Mouse (Mus musculus) erythroblast, embryonic 14.5 days (primary cell): ENCODE measurements around the gene Duxbl1. TPM values are rescaled to one million over a fixed set of nuclear protein-coding genes. Genes with fewer than 3 reads are reported as not detected.
"Not testable (repeated sequence)": the region's sequence is repeated elsewhere in the genome, so short reads cannot be mapped to it uniquely, and the experiment has no call there.

Experiments used
- H3K27me3 ChIP-seq: 2 replicates; pipeline ENCODE4 v1.6.1; 2012; ENCODE audit warnings: inconsistent platforms; ENCODE audit not compliant: control insufficient read depth
- H3K36me3 ChIP-seq: 2 replicates; pipeline ENCODE4 v1.6.1; 2012; ENCODE audit warnings: mild to moderate bottlenecking, inconsistent platforms; ENCODE audit not compliant: control insufficient read depth
- H3K4me1 ChIP-seq: 2 replicates; pipeline ENCODE4 v1.6.1; 2012; ENCODE audit warnings: inconsistent platforms; ENCODE audit not compliant: control insufficient read depth
- H3K4me3 ChIP-seq: replicated peaks from 2 replicates; pipeline ENCODE3; 2012; ENCODE audit warnings: moderate library complexity, mild to moderate bottlenecking, inconsistent platforms
- H3K9me3 ChIP-seq: 2 replicates; pipeline ENCODE4 v1.6.1; 2012; ENCODE audit warnings: low read length, inconsistent platforms, mixed read lengths; ENCODE audit not compliant: control insufficient read depth
- polyA plus RNA-seq: library from polyadenylated mRNA; stranded (reverse); fragments of >175 nt; gene quantifications from 2 replicates; pipeline ENCODE4 v1.2.3, GENCODE M21; 2012

Duxbl1 gene
- not detected in 2 replicates for polyA plus RNA-seq

DNA sequence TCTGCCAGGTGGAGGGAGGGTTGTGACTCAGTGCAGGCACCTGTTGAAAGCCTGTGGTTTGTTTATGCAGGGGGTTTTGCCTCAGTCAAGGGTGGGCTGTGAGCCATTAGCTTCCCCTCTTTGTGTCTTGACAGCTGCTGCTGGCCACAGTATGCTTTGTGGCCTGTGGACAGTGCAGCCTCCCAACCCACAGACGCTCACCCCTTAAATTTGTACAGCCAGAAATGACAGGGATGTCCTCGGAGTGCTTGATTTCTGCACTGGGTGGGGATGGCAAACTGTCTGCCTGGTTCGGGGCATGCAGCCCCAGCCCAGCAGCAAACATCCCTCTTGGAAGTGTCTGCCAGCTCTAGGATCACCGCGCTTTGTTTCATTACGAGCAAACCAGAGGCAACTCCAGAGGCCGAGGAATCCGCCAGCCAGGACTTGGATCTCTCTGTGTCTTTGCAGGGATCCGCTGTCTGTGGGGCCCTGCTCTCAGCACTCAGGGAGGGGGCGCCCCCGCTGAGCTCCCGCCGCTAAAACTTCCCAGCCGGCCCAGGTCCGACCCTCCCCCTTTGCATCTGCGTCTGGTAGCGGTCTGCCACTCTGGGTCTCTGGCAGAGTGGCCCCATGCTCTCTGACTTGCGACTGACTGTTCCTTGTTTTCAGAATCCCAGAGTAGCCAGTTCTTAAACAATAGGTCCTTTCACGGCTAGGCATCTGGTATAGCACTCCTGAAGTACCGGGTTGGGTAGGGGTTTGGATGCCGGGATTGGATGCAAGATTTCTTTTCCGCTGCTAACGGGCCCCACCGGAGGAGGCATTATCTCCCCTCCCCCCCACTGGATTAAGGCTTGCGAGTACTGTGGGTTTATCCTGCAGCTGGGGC is at the start of gene Duxbl1:
Gene Duxbl1, plus strand, starts transcription at position 207 of the 871 bp plus-strand sequence.
- not testable (repeated sequence) for H3K4me3 ChIP-seq, H3K36me3 ChIP-seq, H3K4me1 ChIP-seq, H3K9me3 ChIP-seq, H3K27me3 ChIP-seq

DNA sequence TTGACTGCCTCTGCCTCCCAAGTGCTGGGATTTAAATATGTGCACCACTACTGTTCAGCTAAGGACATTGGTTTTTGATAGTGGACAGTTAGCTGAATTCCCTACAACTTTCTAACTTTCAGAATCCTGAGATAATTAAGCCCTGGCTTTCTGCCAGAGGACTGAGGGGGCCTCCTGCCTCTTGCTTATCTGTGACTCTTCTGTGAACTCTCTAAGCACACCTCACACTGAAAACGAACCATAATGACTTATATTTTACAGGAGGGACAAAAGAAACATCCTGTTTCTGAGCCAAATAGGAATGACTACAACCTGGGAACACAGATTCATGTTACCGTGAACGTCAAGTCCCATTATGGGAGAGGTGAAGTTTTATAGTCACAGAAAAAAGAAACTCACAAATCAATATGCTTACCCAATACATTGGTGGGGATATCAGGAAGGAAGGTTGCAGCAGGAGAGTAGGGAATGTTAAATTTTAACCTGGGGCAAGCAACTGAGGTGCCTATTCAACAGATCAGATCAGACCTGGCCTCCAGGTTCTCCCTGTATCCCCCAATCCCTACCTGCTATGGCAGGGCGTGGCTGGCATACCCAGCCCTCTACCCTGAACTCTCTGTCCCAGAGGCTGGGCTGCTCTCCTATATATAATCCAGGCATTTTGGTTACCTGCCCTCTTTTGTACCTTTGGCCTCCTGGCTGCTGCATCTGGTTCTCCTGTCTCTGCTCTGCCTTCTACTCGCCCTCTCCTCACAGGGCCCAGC is 41.3 kb upstream of the Duxbl1 start:
- not testable (repeated sequence) for H3K36me3 ChIP-seq, H3K9me3 ChIP-seq, H3K4me1 ChIP-seq, H3K27me3 ChIP-seq, H3K4me3 ChIP-seq

DNA sequence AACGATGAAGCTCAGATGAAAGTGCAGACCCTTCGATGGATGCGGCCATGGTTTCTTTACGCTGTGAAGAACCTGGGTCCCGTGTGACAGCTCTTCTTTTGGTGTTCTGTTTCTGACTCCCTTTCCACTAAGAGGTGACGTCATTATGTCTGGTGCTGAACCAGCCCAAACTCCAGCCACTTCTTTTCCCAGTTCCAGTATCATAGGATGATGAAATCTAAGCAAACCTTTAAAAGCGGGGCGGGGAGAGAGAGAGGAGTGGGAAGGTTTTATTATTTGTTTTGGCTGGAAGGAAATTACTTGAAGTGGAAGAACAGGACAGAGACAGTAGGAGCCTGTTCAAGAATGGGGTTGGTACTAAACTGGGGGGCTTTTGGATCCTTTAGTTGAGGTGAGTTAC is 40.4 kb upstream of the Duxbl1 start, which contains the start of gene Cphx1:
Gene Cphx1, plus strand, starts transcription at position 301 of the 400 bp plus-strand sequence.
- H3K36me3 ChIP-seq, H3K27me3 ChIP-seq, H3K4me3 ChIP-seq, H3K9me3 ChIP-seq, H3K4me1 ChIP-seq: not testable (repeated sequence)

DNA sequence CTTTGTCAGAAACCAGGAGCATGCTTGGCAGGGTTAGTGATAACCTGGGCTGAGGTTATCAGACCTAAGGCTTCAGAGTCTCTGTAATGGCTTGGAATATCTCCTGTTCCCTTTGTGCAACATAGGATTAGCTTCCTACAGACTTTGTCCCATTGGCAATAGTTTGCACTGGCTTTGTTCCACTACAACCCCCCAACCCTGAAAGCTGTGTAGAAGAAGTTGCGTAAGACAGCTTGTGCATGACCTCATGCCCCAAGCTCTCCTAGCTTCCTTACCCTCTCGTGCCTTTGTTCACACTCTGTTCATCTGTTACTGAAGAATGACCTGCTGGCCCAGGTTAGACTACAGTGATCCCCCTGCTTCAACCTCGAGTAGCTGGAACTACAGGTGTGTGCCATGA is 20.5 kb upstream of the Duxbl1 start:
- not testable (repeated sequence) for H3K4me1 ChIP-seq, H3K36me3 ChIP-seq, H3K9me3 ChIP-seq, H3K4me3 ChIP-seq, H3K27me3 ChIP-seq

DNA sequence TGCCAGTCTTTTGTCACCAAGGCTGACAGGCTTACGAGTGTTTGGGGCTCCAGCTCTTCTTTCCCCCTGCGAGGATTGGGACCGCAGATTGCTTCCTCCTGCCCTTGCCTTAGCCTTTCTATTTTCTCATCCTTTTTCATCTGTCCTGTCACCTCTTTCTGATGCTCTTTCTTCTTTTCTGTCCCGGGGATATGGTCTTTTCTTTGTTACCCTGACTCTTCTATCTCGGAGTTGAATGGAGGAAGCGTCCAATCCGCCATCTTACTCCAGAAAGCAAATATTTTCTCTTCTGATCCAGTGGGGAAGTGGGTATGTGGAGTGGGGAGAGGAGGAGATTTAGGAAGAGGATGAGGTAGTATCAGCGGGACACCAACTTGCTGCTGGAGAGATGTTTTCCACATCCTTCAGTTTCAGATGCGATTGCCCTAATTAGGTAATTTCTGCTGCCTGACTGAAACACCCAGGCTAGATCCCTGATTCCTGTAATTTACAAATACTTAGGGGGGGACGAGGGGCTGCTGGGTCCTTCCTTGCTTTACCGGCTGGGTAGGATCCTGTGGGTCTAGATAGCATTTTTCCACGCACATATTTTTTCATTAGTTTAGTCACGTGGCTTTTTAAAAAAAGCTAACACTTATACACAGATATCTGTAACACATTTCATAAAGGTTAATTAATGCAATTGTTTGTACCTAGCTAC is 1.0 kb downstream of the Duxbl1 start:
- H3K9me3 ChIP-seq, H3K36me3 ChIP-seq, H3K4me1 ChIP-seq, H3K4me3 ChIP-seq, H3K27me3 ChIP-seq: not testable (repeated sequence)

DNA sequence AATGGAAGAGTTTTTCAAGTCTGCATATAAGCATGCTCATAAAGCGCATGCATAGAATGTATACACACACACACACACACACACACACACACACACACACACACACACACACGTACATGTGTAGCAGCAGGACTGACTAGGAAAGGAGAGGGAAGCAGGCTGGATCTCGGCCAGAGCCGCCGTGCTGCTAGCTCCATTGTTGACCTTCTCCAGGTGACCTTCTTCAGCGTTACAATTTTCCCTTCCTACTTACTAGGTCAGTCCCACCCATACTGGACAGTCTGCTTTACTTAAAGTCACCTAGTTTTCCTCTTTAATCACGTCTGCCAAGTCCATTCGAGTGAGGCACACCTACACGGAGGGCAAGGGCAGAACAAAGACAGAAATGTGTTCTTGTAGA is 3.5 kb downstream of the Duxbl1 start:
- not testable (repeated sequence) for H3K9me3 ChIP-seq, H3K4me3 ChIP-seq, H3K36me3 ChIP-seq, H3K27me3 ChIP-seq, H3K4me1 ChIP-seq

DNA sequence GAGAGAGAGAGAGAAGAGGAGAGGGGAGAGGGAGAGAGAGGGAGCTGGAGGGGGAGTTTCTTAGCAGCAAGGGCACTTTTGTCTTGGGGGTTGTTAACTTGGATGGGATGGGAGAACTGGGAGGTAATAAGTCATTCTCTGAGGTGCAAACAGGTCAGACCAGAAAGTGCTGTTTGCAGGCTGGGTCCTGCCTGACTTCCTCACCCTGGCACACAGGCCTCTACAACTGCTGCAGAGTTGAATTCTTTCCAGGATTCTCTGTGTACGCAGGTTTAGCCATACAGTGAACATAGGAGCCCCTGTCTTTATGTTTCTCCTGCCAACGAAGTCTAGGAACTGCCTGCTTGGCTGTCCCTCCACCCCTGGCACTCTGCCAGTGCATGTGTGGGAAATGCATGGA is 29.1 kb downstream of the Duxbl1 start:
- not testable (repeated sequence) for H3K27me3 ChIP-seq, H3K36me3 ChIP-seq, H3K9me3 ChIP-seq, H3K4me3 ChIP-seq, H3K4me1 ChIP-seq

DNA sequence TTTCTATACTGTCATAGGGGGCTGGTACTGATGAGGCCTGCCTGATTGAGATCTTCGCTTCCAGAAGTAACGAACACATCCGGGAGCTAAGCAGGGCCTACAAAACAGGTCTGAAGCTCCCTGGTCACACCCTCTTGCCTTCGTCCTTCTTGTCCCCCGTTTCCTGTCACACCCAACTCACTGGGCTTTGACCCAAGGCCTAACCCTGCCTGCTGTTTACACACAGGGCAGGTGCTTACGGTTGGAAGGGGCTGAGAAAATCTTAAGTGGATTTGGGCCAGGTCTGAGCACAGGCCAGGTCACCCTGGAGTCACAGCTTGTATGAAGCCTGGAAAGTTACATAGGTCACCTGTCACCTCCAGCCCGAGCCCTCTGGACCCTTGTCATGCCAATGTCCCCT is 38.0 kb downstream of the Duxbl1 start:
- not testable (repeated sequence) for H3K27me3 ChIP-seq

DNA sequence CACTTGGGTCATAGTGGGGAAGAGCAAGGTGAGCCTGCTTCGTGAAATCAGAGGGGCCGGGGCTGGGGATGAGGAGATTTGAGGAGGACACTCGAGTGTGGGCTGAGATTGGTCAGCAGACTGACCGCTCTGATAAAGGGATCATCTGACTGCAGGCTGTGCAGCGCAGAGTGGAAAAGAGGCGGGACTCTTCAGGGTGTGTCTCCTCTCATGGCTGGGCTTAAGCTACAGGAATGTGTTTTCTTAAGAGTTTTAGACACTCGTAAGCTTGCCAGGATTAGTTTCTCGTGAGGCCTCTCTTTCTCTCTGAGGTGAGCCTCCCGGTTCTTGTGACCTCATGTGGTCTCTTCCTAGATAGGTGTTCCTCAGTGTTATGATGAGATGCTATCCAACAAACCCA is 43.2 kb downstream of the Duxbl1 start:
- not testable (repeated sequence) for H3K4me3 ChIP-seq

More for the DNA sequence above, 38.0 kb downstream of the Duxbl1 start:
- H3K9me3 ChIP-seq, H3K36me3 ChIP-seq, H3K4me1 ChIP-seq, H3K4me3 ChIP-seq: not testable (repeated sequence)

DNA sequence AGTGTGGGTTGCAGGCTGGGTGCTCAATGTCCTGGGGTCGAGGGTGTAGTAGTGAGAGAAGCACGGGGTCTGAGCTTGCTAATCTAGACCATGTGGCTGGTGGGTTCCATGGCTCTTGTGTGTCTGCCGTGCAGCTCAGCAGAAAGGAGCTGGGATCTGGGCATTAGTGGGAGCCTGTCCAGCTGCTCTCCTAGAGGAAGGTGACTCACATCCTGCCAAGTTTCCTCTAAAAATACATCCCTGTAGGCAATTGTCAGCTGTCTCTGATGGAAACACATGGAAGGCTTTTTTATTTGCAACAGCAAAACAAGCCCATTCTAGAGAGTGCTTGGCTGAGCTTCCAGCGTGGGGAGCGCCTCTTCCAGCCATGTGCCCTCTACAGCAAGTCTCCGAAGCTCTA is 44.5 kb downstream of the Duxbl1 start:
- H3K4me3 ChIP-seq, H3K27me3 ChIP-seq, H3K36me3 ChIP-seq, H3K4me1 ChIP-seq, H3K9me3 ChIP-seq: not testable (repeated sequence)

More for the DNA sequence above, 43.2 kb downstream of the Duxbl1 start:
- H3K27me3 ChIP-seq, H3K9me3 ChIP-seq, H3K36me3 ChIP-seq, H3K4me1 ChIP-seq: not testable (repeated sequence)

DNA sequence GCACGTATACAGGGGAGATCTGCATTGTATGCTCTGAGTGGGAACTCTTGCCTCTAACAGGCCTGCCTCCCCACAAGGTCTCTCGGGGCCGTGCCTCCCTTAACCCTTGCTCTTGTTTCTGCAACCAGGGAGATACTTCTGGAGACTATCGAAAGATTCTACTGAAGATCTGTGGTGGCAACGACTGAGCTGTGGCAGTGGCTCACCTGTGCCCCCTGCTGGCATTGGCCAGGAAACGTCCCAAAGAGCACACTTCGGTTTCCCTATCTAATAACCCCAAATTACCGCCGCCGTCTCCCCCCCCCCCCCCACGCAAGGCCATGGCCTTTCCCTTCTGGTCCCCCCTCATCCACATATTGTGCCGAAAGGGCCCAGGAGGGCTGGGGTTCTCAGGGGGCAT is 47.3 kb downstream of the Duxbl1 start:
- H3K9me3 ChIP-seq, H3K4me3 ChIP-seq, H3K27me3 ChIP-seq, H3K36me3 ChIP-seq, H3K4me1 ChIP-seq: not testable (repeated sequence)

DNA sequence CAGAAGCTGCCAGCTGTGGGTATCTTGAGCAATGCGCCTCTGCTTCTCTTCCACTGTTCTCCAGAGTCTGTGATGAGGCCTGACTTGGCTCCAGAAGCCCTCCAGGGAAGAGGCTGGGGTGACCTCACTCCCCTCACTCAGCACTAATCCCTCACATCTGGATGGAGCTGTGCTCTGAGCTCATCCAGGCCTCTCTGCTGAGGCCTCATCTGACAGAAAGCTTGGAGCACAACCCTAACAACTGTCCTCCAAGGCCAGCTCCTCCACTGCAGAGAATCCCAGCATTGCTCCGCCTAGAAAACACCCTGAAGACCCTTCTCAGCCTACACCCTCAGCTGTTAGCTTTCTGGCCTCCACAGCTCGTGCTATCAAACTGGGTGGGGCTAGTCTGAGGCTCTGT is 56.0 kb downstream of the Duxbl1 start:
- H3K9me3 ChIP-seq, H3K27me3 ChIP-seq, H3K4me3 ChIP-seq, H3K36me3 ChIP-seq, H3K4me1 ChIP-seq: not testable (repeated sequence)

DNA sequence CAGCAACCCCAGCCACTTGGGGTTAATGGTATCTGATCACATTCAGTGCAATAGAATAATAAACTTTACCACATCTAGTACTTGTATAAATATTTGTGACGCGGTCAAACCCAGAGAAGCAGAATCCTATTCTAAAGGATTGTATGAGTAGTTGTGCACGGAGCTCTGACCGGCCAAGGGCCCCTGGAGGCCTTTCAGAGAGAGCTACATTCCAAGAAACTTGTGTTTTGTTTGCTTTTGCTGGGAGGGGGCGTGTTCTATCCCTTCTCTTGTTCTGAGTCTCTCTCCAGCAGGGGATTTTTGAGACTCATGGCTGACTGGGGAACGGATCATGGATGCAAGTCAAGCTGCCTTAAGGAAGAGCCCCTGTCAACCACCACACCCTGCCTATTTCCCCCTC is 57.1 kb downstream of the Duxbl1 start:
- not testable (repeated sequence) for H3K4me1 ChIP-seq, H3K4me3 ChIP-seq, H3K36me3 ChIP-seq, H3K9me3 ChIP-seq, H3K27me3 ChIP-seq
